Mouse (Mus musculus): Measurements from ENCODE around the gene Cdhr4.

Cdhr4 gene
- long read RNA-seq, experiment 1: 0 reads
- long read RNA-seq, experiment 2: 0 reads

- intact Hi-C loops (cut with DNase I): no loop called here
Measured at GRCm38 (mm10) chr9:107992197-107992596, at the start of gene Cdhr4. Gene Cdhr4, plus strand, starts transcription at chr9:107992497.

- intact Hi-C loops (cut with DNase I): no loop called here
Measured at GRCm38 (mm10) chr9:107947241-107948194, 44.8 kb upstream of the Cdhr4 start.

- intact Hi-C loops (cut with DNase I): no loop called here
Measured at GRCm38 (mm10) chr9:107949184-107949921, 42.9 kb upstream of the Cdhr4 start.

- intact Hi-C loops (cut with DNase I): no loop called here
Measured at GRCm38 (mm10) chr9:107949922-107950235, 42.4 kb upstream of the Cdhr4 start, which contains the start of gene Traip. Gene Traip, plus strand, starts transcription at chr9:107950136.

GRCm38 (mm10) chr9:107950460-107951355, 41.6 kb upstream of the Cdhr4 start:
- intact Hi-C loops (cut with DNase I): no loop called here

GRCm38 (mm10) chr9:107955613-107956289, 36.5 kb upstream of the Cdhr4 start:
- intact Hi-C loops (cut with DNase I): no loop called here

GRCm38 (mm10) chr9:107957141-107957540, 35.2 kb upstream of the Cdhr4 start:
- intact Hi-C loops (cut with DNase I): no loop called here

- intact Hi-C loops (cut with DNase I): loop anchor here (5.0 kb wide), 3 partner anchors 42 to 92 kb away; partner anchors contain the start of genes Amigo3 and Ip6k1
Measured at GRCm38 (mm10) chr9:107959896-107960295, 32.4 kb upstream of the Cdhr4 start.

GRCm38 (mm10) chr9:107960928-107961327, 31.4 kb upstream of the Cdhr4 start:
- intact Hi-C loops (cut with DNase I): loop anchor here (5.0 kb wide), 3 partner anchors 41 to 91 kb away; partner anchors contain the start of genes Amigo3 and Ip6k1

- intact Hi-C loops (cut with DNase I): loop anchor here (5.0 kb wide), 3 partner anchors 41 to 91 kb away; partner anchors contain the start of genes Amigo3 and Ip6k1
Measured at GRCm38 (mm10) chr9:107961351-107961762, 30.9 kb upstream of the Cdhr4 start.

GRCm38 (mm10) chr9:107961881-107962280, 30.4 kb upstream of the Cdhr4 start:
- intact Hi-C loops (cut with DNase I): loop anchor here (2.0 to 5.0 kb wide), 5 partner anchors 25 to 105 kb away; partner anchors contain the start of genes Amigo3 and Ip6k1

- intact Hi-C loops (cut with DNase I): loop anchor here (2.0 to 5.0 kb wide), 5 partner anchors 24 to 104 kb away; partner anchors contain the start of genes Amigo3 and Ip6k1
Measured at GRCm38 (mm10) chr9:107962916-107963315, 29.4 kb upstream of the Cdhr4 start.

GRCm38 (mm10) chr9:107963700-107964099, 28.6 kb upstream of the Cdhr4 start:
- intact Hi-C loops (cut with DNase I): loop anchor here (2.0 to 5.0 kb wide), 5 partner anchors 23 to 103 kb away; partner anchors contain the start of genes Amigo3 and Ip6k1

- intact Hi-C loops (cut with DNase I): loop anchor here (5.0 kb wide), 3 partner anchors 38 to 88 kb away; partner anchors contain the start of genes Amigo3 and Ip6k1
Measured at GRCm38 (mm10) chr9:107964681-107965080, 27.6 kb upstream of the Cdhr4 start.

GRCm38 (mm10) chr9:107966676-107967075, 25.6 kb upstream of the Cdhr4 start:
- intact Hi-C loops (cut with DNase I): no loop called here

GRCm38 (mm10) chr9:107967437-107967836, 24.9 kb upstream of the Cdhr4 start:
- intact Hi-C loops (cut with DNase I): no loop called here

- intact Hi-C loops (cut with DNase I): no loop called here
Measured at GRCm38 (mm10) chr9:107968531-107968930, 23.8 kb upstream of the Cdhr4 start.

- intact Hi-C loops (cut with DNase I): no loop called here
Measured at GRCm38 (mm10) chr9:107970311-107970710, 22.0 kb upstream of the Cdhr4 start.

- intact Hi-C loops (cut with DNase I): no loop called here
Measured at GRCm38 (mm10) chr9:107971690-107972541, 20.4 kb upstream of the Cdhr4 start.

All from adrenal gland (tissue).